Mouse (Mus musculus) heart, postnatal 14 days (tissue): ENCODE measurements around the gene Zfp114. TPM values are rescaled to one million over a fixed set of nuclear protein-coding genes. Genes with fewer than 3 reads are reported as not detected.

ENCODE experiments used
- DNase-seq, 2 experiments: peaks; one replicate each; pipeline ENCODE4 v3.0.0; 2021 to 2022
- intact Hi-C: fragments of 180-260 bp; cut with DNase I; formaldehyde crosslinking; loops from one replicate; pipeline ENCODE4 v1.15.1; 2025
- long read RNA-seq, 2 experiments: library from polyadenylated mRNA; stranded (forward); transcript quantifications; one replicate each; pipeline ENCODE4 v2.0.0; 2021
- total RNA-seq, 2 experiments: library from RNA; stranded (reverse); gene quantifications; 2 replicates each; pipeline ENCODE4 v1.2.3; 2021

The Zfp114 gene
- under 1 TPM; 0.12 to 0.15 TPM for total RNA-seq
- long read RNA-seq, experiment 1 = 0 reads
- long read RNA-seq, experiment 2, partial matches to known transcripts = 0 of 1 reads
- long read RNA-seq, experiment 2, other reads (novel, unspliced or antisense) = 0 of 1 reads

- peak; percentile 36 to 61 for DNase-seq
- intact Hi-C loops = no loop called here
These were observed at the start of gene Zfp114 for GRCm38 (mm10) chr7:24174618-24175336. Gene Zfp114 (plus strand): TSS chr7:24175060.

DNA sequence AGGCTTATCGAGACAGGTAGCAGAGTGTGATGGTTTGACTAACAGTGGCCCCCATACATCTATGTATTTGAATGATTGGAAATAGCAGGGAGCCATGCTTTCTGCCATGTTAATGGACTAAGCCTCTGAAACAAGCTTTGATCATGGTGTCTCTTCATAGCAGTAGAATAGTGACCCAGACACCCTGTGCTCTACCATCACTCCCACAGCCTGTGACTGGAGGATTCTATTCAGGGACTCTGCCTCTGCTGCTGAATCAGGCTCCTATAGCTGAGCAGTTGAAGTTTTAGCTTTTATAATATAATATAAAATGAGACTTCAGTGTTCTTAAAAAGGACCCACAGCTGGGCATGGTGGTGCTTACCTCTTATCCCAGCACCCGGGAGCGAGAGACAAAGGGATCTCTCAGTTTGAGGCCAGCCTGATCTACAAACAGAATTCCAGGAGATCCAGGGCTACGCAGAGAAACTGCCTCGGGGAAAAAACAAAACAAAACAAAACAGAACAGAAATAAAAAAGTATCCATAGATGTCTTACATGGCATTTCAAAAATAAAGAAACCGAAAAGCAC, 41.4 kb upstream of the Zfp114 start:
- DNase-seq = no peak
- intact Hi-C loops = loop anchor here (5.0 to 10.0 kb wide), 4 partner anchors 51 to 181 kb away; partner anchors contain the start of genes Zfp108, Zfp180 and Zfp94

DNA sequence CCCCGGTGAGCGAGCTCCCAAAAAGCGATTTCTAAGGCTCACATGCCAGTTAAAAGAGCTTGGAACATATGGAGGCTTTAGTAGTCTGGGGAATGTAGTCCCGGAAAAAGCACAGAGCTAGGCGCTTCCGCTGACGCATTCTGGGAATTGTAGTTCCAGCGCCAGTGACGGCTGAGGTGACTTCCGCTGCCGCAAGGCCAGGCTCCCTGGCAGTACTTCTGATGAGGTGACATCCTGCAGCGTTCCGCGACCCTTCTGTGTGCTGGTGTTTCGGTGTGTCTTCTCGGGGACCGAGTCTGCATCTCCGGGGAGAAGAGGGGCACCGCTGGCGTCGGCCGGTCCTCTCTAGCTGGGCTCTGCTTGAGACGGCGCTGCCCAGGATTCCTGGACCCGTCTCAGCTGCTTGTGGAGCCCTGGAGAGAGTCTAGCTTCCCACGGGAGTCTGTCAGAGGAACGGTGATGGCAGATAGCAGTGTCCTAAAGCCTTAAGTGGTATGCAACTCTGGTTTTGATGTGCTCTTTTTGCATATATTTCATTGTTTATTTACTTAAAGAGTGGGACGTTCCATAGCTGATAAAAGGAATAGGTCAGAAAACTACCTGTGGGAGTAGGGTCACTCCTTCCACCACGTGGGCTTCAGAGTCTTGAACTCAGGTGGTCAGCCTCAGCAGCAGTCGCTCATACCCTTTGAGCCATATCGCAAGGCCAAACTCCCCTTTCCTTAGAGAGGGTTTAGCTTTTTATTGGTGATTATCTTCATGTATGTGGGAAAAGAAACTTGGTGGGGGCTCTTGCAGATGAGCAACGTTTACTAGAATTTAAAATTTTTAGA, 40.6 kb upstream of the Zfp114 start, which contains the start of gene Zfp235:
Zfp235 (plus strand) TSS at position 174 of the 833 bp plus-strand sequence.
- peak; percentile 82 to 87 for DNase-seq
- intact Hi-C loops = loop anchor here (5.0 to 10.0 kb wide), 4 partner anchors 52 to 181 kb away; partner anchors contain the start of genes Zfp108, Zfp180 and Zfp94

- intact Hi-C loops = no loop called here
- no peak for DNase-seq
These were observed 32.3 kb upstream of the Zfp114 start for GRCm38 (mm10) chr7:24142566-24142965.

GRCm38 (mm10) chr7:24153272-24153671, 21.6 kb upstream of the Zfp114 start:
- peak in 1 of 2 experiments; percentile 7 for DNase-seq
- intact Hi-C loops = no loop called here

DNA sequence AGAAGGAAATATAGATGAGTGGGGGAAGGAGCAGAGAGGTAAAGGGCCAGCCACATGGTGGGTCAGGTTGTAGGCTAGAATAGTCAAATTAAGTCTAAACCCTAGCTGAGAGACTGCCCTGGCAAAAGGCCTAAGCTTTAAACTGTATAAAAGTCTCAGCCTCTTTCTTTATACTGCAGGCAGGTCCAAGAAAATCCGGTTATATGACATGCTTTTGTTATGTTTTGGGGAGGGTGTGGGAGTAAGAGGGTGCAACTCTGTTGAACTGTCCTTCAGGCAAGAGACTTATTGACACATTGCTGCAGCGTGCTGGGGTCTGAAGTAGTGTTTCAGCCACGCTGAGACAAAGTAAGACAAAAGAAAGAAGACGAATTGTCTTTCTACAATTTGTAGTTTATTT, 2.7 kb upstream of the Zfp114 start:
- intact Hi-C loops = no loop called here
- DNase-seq = no peak

- intact Hi-C loops = no loop called here
- no peak for DNase-seq
These were observed 464 bp downstream of the Zfp114 start for GRCm38 (mm10) chr7:24175337-24175711.

GRCm38 (mm10) chr7:24187611-24188010, 12.8 kb downstream of the Zfp114 start:
- no peak for DNase-seq
- intact Hi-C loops = no loop called here

DNA sequence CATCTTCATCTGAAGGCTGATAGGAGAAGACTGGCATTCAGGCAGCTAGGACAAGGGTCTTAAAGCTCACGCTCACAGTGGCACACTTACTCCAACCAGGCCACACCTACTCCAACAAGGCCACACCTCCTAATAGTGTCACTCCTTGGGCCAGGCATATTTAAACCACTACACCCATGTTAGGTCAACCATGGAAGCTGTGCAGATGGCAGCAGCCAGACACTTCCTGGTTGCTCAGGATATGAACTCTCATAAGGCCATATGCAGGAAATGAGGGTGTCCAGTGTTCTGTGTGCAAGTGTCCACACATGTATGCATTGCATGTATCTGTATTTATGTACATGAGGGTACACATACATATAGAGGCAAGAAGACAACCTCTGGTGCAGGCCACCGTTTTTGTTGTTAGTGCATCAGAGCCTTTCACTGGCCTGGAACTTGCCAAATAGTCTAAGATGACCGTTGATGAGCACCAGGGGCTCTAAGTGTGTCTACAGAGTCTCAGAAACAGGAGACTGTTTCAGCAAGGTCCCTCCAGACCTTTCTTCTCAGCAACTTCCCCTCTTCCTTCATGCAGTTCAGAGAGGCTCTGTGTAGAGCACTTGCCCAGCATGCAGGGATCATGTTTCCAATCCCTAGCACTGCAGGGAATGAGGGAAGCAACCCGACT, 14.2 kb downstream of the Zfp114 start:
- no peak for DNase-seq
- intact Hi-C loops = no loop called here

GRCm38 (mm10) chr7:24189571-24189944, 14.7 kb downstream of the Zfp114 start:
- DNase-seq = no peak
- intact Hi-C loops = no loop called here

DNA sequence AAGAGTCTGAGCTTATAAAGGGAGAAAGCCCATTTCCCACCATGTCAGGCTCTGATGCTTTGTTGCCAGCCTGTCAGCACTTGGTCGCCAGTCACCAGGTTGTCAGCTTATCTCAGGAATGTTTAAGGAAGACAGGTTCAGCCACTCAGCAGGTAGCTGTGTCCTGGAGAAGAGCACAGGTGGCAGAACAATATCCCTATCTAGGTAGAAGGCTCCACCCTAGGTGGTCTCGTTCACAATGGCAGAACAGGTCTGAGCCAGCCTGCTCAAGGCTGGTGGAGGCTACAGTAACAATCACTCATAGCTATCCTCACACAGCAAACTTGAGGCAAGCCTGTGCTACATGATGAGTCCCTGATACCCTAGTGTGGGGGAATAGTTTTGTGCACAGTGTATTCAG, 16.5 kb downstream of the Zfp114 start:
- intact Hi-C loops = no loop called here
- DNase-seq = no peak

DNA sequence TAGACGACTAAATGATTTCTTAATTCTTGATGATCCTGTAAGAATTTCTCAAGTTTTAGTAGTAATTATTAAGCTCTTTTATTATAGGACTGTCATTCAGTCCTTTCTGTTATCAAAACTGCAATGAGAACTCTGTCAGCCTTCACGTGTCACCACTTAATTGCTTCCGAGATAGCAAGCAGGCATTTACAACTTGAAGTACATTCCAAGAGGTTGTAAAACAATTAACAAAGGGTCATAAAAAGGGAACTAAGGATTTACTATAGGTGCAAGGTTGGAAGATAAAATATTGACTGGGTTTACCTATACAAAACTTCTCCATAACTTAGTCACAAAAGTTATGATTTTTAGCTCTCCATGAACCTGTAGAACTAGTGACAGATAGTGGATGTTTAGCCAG, 18.3 kb downstream of the Zfp114 start:
- DNase-seq = no peak
- intact Hi-C loops = no loop called here

DNA sequence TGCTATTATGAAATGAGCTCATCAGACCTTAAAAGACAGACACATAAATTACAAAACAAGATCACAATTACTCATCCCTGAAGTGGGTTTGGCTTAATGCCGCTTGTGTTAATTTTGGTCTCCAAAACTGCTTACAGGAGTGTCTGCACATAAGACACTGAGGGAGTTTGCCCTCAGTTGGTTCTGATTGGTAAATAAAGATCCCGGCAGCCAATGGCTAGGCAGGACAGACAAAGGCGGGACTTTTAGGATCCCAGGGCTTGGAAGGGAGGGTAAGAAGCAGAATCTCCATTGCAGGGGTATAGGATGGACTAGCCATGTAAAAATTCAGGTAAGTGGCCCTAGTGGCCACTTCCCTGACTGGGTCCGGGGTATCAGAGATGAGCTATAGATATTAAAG, 22.1 kb downstream of the Zfp114 start:
- DNase-seq = no peak
- intact Hi-C loops = no loop called here

- DNase-seq = peak; percentile 56 to 69
- intact Hi-C loops = loop anchor here (5.0 kb wide), 2 partner anchors 45 to 75 kb away; partner anchors contain the start of genes Zfp108 and Zfp235
These were observed 32.8 kb downstream of the Zfp114 start for GRCm38 (mm10) chr7:24207488-24208261.

- intact Hi-C loops = loop anchor here (5.0 kb wide), 2 partner anchors 44 to 76 kb away; partner anchors contain the start of genes Zfp108 and Zfp235
- no peak for DNase-seq
These were observed 33.5 kb downstream of the Zfp114 start for GRCm38 (mm10) chr7:24208282-24208886.

DNA sequence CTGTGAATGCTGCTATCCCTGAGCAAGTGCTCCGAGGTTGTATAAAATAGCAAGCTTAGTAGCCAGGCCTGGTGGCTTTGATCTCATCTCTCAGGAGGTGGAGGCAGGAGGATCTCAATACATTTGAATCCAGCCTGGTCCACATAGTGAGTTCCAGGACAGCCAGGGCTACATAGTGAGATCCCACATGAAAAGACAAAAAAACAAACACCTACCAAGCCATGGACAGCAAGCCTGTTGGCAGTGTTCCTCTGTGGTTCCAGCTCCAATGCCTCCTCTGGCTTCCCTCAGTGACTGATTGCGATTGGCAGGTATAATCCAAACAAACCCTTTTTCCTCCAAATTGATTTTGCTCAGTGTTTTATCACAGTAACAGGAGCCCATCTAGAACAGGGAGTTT, 35.4 kb downstream of the Zfp114 start:
- intact Hi-C loops = no loop called here
- no peak for DNase-seq

- no peak for DNase-seq
- intact Hi-C loops = no loop called here
These were observed 36.5 kb downstream of the Zfp114 start, which contains the start of gene Zfp111 for GRCm38 (mm10) chr7:24211343-24211742. Gene Zfp111 (minus strand): TSS chr7:24211443.
